Mouse (Mus musculus) liver, embryonic 12.5 days (tissue): ENCODE results near the gene 2010315B03Rik. TPM values are rescaled to one million over a fixed set of nuclear protein-coding genes. Genes with fewer than 3 reads are reported as not detected.
"Not testable (repeated sequence)": the region's sequence is repeated elsewhere in the genome, so short reads cannot be mapped to it uniquely, and the experiment has no call there.

Experiments used
- ATAC-seq: fragments of 200-750 bp; cut with Nextera tagmentation; 2 replicates; pipeline ENCODE4 v1.8.0; 2017; ENCODE audit warnings: moderate number of reproducible peaks, mild to moderate bottlenecking, moderate library complexity
- H3K27ac ChIP-seq: fragments of 300-500 bp; sonication (generic); 2 replicates; pipeline ENCODE4 v1.5.1; 2016; ENCODE audit warnings: mild to moderate bottlenecking
- H3K27me3 ChIP-seq: fragments of 300-500 bp; sonication (generic); replicated peaks from 2 replicates; pipeline ENCODE4 v1.6.1; 2016; ENCODE audit warnings: mild to moderate bottlenecking, moderate library complexity
- H3K36me3 ChIP-seq: fragments of 300-500 bp; sonication (generic); 2 replicates; pipeline ENCODE4 v1.6.1; 2016; ENCODE audit warnings: mild to moderate bottlenecking, moderate library complexity
- H3K4me1 ChIP-seq: fragments of 300-500 bp; sonication (generic); 2 replicates; pipeline ENCODE4 v1.6.1; 2016
- H3K4me2 ChIP-seq: fragments of 300-500 bp; sonication (generic); 2 replicates; pipeline ENCODE4 v1.6.1; 2016; ENCODE audit warnings: mild to moderate bottlenecking, moderate library complexity
- H3K4me3 ChIP-seq: fragments of 300-500 bp; sonication (generic); 2 replicates; pipeline ENCODE4 v1.5.1; 2016; ENCODE audit warnings: mild to moderate bottlenecking, moderate library complexity
- H3K9ac ChIP-seq: fragments of 300-500 bp; sonication (generic); 2 replicates; pipeline ENCODE4 v1.6.1; 2016; ENCODE audit warnings: mild to moderate bottlenecking, moderate library complexity
- H3K9me3 ChIP-seq: fragments of 300-500 bp; sonication (generic); replicated peaks from 2 replicates; pipeline ENCODE4 v1.6.1; 2016; ENCODE audit warnings: mild to moderate bottlenecking, moderate library complexity
- WGBS: fragments of 180-500 bp; shearing (Covaris S2); methylation state at CpG from one replicate; pipeline ENCODE4 v1.1.7; 2016; ENCODE audit not compliant: insufficient replicate concordance; 5-methylcytosine and 5-hydroxymethylcytosine counted together
- polyA plus RNA-seq: library from polyadenylated mRNA; unstranded; fragments of >200 nt; fragmentation: Nextera tagmentation; extraction: Ambion mirVana; gene quantifications from 2 replicates; pipeline ENCODE4 v1.2.1, GENCODE M21; 2016

Gene 2010315B03Rik
- polyA plus RNA-seq, 1 experiment from 2014 or later, result 4.1 TPM

DNA sequence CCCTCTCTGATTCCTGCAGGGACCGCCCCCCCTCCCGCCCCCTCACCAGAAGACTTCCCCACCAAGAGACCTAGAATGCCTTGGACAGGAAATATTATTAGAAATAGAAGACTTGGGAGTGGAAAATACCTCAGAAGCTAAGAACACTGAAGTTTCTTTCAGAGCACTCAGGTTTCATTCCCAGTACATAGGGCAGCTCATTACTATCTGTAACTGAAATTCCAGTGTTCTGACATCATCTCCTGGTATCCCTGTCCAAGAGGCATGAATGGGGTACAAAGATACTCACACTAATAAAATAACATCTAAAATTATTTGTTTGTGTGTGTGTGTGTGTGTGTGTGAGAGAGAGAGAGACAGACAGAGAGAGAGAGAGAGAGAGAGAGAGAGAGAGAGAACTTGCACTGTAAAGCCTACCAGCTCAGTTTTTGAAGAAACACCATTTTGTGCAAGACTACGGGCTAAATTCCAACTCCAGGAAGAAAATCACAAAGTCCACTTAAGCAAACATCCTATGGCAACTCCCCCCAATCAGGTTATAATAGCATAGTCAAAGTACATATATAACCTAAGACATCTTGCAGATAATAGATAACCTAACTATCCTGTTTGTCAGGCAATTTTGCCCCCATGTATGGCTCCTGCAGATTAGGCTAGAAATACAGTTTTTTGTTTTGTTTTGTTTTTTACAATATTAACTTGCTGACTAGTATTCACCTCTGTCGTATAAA, 49.3 kb downstream of the 2010315B03Rik start:
- H3K4me2 ChIP-seq, result no peak overlapping the region
- ATAC-seq, result no peak
- no peak overlapping the region for H3K4me3 ChIP-seq
- no peaks in the 10 kb centered on the region for H3K4me1 ChIP-seq
- H3K27ac ChIP-seq, result no peak overlapping the region
- no peak overlapping the region for H3K9ac ChIP-seq
- H3K27me3 ChIP-seq, result no peaks in the 10 kb centered on the region
- H3K9me3 ChIP-seq, result no peaks in the 10 kb centered on the region
- 66% methylated on average over 4 of the region's 4 CpGs for WGBS
- H3K36me3 ChIP-seq, result no peaks in the 10 kb centered on the region

DNA sequence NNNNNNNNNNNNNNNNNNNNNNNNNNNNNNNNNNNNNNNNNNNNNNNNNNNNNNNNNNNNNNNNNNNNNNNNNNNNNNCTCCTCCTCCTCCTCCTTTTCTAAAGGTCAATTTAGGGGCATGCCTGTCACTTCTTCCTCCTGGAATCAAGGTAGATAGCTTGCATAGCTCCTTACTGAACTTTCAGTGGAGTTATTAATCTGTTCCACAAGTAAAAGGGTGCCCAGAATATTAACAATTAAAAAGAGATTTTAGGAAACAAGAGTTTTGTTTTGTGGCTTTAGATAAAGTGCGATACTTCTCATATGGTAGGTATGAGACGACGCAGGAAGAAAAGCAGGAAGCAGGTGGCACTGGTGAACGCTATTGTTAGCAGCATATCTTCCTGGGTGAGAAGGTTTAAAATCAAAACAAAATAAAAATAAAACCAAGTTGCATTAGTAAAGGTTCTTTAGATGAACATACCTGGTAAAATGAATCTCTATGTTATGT, 54.4 kb downstream of the 2010315B03Rik start:
- Histone ChIP-seq H3K27ac (no peak overlapping the region), H3K4me1 (no peaks in the 10 kb centered on the region), H3K4me2 (peak overlapping the region; percentile 15; the same call in 1 of the 2 replicates), H3K27me3 (no peaks in the 10 kb centered on the region), H3K9me3 (peaks cover 12% of the 10 kb centered on the region), H3K36me3 (no peaks in the 10 kb centered on the region), H3K4me3 (0 out of 2 replicates have a peak overlapping the region, but pooled peaks have one; percentile 14), H3K9ac (no peak overlapping the region)
- ATAC-seq, result no peak
- WGBS, result 30% methylated on average over 4 of the region's 4 CpGs

DNA sequence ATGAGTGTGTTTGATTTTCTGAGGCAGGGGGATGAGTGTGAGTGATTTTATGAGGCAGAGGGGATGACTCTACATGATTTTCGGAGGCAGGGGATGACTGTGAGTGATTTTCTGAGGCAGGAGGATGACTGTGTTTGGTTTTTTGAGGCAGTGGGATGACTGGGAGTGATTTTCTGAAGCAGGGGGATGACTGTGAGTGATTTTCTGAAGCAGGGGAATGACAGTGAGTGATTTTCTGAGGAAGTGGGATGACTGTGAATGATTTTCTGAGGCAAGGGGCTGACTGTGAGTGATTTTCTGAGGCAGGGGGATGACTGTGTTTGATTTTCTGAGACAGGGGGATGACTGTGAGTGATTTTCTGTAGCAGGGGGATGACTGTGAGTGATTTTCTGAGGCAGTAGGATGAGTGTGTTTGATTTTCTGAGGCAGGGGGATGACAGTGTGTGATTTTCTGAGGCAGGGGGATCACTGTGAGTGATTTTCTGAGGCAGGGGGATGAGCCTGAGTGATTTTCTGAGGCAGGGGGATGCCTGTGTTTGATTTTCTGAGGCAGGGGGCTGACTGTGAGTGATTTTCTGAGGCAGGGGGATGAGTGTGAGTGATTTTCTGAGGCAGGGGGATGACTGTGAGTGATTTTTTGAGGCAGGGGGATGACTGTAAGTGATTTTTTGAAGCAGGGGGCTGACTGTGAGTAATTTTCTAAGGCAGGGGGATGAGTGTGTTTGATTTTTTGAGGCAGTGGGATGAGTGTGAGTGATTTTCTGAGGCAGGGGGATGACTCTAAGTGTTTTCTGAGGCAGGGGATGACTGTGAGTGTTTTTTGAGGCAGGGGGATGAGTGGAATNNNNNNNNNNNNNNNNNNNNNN, 55.1 kb downstream of the 2010315B03Rik start:
- H3K4me1 ChIP-seq, result no peaks in the 10 kb centered on the region
- H3K9ac ChIP-seq, result no peak overlapping the region
- no peak overlapping the region for H3K4me3 ChIP-seq
- peaks cover 12% of the 10 kb centered on the region for H3K9me3 ChIP-seq
- no peak overlapping the region for H3K27ac ChIP-seq
- no peak overlapping the region for H3K4me2 ChIP-seq
- ATAC-seq, result peak; percentile 57
- 26% methylated on average over 1 of the region's 1 CpGs for WGBS
- H3K27me3 ChIP-seq, result no peaks in the 10 kb centered on the region
- no peaks in the 10 kb centered on the region for H3K36me3 ChIP-seq

DNA sequence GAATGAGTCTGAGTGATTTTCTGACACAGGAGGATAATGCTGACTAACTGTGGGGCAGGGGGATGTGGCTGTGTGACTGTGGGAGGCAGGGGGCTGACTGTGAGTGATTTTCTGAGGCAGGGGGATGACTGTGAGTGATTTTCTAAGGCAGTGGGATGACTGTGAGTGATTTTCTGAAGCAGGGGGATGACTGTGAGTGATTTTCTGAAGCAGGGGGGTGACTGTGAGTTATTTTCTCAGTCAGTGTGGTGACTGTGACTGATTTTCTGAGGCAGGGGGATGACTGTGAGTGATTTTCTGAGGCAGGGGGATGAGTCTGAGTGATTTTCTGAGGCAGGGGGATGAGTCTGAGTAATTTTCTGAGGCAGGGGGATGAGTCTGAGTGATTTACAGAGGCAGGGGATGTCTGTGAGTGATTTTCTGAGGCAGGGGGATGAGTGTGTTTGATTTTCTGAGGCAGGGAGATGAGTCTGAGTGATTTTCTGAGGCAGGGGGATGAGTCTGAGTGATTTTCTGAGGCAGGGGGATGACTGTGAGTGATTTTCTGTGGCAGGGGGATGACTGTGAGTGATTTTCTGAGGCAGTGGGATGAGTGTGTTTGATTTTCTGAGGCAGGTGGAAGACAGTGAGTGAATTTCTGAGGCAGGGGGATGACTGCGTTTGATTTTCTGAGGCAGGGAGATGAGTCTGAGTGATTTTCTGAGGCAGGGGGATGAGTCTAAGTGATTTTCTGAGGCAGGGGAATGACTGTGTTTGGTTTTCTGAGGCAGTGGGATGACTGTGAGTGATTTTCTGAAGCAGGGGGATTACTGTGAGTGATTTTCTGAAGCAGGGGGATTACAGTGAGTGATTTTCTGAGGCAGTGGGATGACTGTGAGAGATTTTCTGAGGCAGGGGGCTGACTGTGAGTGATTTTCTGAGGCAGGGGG, 56.0 kb downstream of the 2010315B03Rik start:
- WGBS, result 9% methylated on average over 1 of the region's 1 CpGs
- H3K4me2 ChIP-seq, H3K36me3 ChIP-seq, H3K4me1 ChIP-seq, H3K9ac ChIP-seq, H3K27me3 ChIP-seq, H3K4me3 ChIP-seq, H3K27ac ChIP-seq: not testable (repeated sequence)
- ATAC-seq, result peak; percentile 71; the same call in 1 of the 2 replicates
- H3K9me3 ChIP-seq, result peaks cover 12% of the 10 kb centered on the region

DNA sequence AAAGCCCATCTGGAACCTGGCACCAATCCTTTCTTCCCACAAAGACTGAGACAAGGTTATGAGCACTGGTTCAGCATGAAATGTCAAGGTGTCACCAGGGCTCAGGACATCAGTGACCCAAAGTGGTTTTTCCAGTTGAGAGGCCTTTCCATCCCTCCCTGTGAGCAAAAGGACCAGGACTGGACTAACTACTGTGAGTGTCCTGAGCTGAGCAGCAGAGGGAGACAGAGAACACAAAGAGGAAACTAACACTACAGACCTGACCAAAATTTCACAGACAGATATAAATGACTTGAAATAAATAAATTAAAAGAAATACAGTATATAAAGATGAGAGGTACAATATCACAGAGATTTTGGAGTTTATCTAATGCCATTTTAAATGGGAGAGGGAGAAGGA, 61.1 kb downstream of the 2010315B03Rik start:
- Histone ChIP-seq H3K36me3 (no peaks in the 10 kb centered on the region), H3K4me3 (no peak overlapping the region), H3K27me3 (no peaks in the 10 kb centered on the region), H3K27ac (no peak overlapping the region), H3K9me3 (peaks cover 4% of the 10 kb centered on the region), H3K4me2 (no peak overlapping the region), H3K9ac (no peak overlapping the region), H3K4me1 (no peaks in the 10 kb centered on the region)
- no peak for ATAC-seq

Other genes with a start within 250 kb of the 2010315B03Rik start
- gene Ccr2, start 210.7 kb downstream of the 2010315B03Rik start, polyA plus RNA-seq, result 1.9 TPM in 2 replicates
- 1.6 TPM in 2 replicates for gene Ccr5, start 191.2 kb downstream of the 2010315B03Rik start, polyA plus RNA-seq
- 58.3 and 58.8 TPM in 2 replicates for gene Ppp2r3d, start 164.2 kb upstream of the 2010315B03Rik start, polyA plus RNA-seq
- not detected in 2 replicates for gene Gm21836, start 181.1 kb upstream of the 2010315B03Rik start, polyA plus RNA-seq